Mouse (Mus musculus): ENCODE data around the gene Fgfr2.

Gene Fgfr2

DNA sequence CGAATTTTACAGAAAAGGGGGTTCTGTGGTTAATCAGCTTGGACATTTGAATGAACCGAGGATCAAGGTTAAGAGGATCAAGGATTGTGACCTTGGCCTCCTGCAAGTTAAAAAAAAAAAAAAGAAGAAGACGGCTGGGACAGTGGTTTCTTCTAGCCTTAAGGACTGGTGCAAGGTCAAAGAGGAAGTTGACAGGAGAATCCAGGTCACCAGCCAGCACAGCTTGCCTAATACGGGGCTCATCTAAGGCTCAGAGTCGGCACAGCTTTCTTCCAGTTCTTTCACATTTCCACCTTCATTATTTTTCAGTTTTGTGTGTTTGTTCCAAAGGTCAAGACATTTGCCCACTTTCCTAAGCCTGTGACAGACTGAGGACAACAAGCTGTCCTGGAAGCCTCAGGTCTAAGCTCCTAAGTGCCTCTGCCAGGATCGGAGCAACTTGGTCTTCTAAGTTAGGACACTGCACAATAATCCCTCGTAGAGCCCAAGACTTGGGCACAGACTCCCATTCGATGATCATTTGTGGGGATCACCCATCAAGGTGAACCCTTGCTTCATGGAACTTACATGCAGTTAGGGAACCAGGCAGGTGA is 2532.2 kb downstream of the Fgfr2 start:
- DNase-seq = no peak

DNA sequence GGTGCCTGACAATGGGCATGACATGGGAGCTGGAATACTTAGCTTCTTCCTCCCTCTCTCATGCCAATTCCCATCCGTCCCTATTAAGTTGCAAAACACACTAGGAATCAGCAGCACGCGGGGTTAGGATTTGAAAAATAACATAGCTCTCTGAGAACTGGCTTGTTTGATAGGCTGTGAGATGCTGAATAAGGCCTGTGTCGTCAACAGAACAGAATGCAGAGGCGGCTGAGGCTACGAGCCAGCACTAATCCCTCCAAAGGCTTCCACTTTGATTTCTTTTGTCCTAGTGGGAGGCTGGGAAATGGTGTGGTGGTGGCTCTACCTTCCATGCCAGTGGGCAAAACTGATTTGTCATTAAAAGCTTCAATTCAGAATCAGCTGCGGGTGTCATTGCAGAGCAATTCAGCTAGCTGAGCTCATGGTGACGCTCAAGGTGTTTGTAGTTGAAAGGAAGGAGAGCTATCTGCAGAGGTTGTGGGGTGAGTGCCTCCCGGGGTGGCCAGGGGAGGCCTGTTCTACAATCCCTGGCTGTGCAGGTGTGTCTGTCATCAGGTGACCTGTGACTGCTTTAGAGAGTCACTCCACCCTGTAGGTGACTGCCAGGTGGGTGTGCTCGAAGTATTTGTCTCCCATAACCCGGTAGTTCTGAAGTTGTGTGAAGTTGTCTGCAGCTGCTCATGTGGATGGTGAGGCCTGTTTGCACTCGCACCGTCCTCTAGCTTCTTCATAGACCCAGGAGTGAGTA is 2532.9 kb downstream of the Fgfr2 start:
- no peak for DNase-seq

DNA sequence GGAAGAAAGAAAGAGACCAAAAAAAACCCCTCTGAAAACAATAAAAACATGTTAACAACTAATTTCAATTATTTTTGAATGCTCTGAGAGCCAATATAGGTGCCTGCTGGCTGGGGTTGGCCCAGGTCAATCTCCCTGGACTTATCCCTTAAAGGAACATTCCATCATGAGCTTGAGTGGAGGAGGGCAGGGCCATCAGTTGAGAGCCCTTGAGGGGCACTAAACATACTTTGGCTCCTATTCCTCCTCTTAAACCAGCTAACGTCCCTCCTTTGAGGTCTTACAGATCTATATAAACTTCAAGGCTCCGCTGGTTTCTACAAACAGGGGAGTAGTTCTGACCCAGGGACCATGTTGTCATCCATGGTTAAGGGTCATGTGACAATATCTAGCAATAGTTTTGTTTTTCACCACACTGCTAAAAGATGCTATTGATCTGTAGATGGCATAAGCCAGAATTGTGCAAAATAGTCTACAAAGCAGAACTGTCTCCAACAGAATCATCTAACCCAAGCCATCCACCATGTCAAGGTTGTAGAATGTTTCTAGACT is 2536.6 kb downstream of the Fgfr2 start:
- no peak for DNase-seq

DNA sequence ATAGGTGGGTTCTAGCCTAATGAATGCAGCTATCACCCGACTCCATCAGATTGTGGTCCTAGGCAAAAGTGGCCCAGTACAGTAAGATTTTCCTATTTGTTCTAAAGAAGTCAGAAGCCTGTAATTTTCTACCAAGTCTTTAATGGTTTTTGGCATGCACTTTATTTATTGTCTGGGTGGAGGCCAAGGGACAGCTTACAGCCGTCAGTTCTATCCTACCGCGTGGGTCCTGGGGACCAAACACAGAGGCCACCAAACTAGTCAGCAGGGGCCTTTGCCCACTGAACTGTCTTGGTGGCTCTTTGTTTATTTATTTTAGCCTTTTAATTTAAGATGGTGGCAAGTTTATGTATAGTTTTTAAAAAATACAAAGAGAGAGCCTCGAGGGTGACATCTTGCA is 2544.5 kb downstream of the Fgfr2 start:
- no peak for DNase-seq

DNA sequence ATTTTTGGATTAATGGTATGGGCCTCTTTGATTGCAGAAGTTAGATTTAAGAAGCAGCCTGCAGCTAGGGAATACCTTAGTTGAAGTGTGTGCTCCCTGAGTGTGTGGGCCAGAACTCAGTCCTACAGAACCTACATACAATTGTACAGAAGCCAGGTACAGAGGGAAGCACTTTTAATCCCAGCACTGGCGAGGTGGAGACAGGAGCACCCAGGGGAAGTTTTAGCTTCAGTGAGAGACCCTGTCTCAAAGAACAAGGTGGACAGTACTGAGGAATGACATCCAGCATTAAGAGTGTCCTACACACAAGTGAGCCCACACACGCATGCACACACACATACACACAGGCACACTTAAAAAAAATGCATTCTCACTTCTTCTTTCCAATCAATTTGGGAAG is 2545.1 kb downstream of the Fgfr2 start:
- DNase-seq = no peak

DNA sequence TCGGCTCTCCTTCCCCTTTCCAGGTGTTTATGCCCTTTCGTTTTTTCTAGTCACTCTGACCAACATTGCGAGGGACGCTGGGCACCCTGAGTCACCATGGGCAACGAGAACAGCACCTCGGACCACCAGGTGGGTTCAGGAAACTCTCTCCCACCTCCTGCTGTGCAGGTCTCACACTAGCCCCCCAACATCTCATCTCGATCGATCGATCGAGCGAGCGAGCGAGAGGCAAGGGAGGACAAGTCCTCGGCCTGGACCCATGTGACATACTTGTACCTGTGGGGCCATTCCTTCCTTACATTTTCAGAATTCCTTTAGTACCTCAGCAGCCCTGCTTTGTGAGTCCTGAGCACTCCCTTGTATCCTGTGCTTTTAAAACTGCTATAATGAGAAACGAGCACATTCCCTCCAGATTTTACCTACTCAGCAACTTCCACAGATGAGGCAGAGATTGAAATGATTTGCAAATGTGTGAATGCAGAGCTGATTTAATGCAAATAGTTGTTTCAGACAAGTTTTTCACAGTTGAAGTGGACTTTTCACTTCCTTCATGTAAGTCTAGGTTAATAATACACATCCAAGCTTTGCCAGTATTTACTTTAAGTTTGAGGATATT is 2545.7 kb downstream of the Fgfr2 start, which contains the start of gene Tacc2:
TSS of gene Tacc2 (plus strand) at position 51 of the 616 bp plus-strand sequence.
- DNase-seq = no peak

DNA sequence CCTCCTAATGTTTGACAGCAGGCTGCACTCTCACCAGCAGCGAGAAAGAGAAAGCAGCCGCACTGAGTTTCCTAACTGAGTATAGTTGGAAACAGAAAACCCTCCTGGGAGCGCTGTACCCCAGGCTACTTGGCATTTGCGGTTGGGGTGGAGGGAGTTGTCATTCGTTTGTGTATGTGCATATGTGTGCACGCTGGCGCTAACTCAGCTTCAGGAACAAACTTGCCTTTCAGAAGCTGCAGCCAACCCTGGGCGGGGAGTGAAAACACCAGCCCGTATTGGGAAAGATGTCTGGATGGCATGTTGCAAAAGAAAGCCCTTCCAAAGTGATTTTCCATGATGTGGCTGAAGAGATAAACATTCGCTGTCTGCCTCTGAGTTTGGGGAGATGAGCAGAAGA is 2546.2 kb downstream of the Fgfr2 start:
- no peak for DNase-seq

DNA sequence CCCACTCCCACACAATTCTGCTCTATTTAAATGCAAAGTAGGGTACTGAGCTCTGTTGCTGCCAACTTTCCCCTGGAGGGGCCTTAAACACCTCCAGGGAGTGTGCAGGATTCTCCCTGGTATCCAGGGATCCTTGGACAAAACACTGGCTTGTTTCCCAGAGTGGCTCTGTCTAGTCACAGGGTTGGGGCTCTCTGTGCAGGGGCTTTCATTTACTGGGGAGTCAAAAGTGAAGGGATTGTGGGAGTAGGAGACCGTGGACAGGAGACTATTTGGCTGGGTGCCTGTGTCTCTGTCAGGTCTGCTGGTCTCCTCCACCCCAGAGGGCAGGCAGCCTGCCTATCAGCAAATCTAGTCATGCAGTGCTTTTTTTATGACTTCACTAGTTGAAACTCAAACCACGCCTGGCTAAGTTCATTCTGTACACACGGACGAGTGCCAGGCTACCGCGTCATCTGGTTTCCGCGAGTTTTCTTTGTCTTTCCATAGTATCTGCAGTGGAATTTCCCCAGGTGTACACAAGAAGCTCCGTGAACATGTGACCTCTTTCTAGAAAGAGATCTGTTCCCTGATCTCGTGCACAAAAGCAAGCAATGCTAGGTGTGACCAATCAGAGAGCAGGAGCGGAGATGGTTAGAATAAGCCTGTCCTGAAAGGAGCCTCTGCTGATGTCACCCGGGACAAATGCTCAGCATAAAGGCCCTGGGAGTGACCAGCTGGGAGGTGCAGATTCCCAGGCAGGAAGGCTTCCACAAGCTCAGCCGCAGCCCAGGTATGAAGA is 2548.7 kb downstream of the Fgfr2 start:
- DNase-seq = no peak

DNA sequence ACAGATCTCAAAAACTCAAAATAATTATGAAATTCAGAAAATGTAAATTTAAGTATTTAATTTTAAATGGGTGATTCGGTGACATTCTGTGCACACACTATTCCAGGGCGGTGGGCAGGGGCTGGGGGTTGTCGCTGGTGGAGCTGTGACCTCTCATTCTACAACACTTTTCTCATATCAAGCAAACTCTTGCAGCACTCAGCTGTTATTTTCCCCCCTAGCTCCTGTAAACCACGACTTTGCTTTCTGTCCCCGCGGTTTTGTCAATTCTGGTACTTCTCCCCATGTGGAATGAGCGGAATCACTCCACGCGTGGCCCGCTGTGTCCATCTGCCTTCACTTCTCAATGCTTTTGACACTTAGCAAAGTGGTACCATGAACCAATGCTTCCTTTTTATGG is 2549.4 kb downstream of the Fgfr2 start:
- DNase-seq = no peak

DNA sequence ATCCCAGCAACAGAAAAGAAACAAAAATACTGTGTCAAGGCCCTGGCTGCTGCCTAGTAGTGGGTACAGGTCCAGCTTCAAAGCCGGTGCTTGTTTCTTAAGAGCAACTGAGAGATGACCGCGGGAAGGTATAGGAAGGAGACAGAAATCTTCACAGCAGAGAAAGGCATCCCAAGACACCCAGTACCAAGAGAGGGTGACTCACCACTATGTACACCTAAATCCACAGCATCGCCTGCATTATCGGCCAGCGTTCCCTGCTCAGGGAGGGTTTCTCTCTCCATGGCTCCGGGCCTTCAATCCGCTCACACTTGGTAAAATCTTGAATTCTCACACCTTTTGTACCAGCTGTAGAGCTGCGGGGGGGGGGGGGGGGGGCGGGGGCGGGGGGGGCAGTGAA is 2550.3 kb downstream of the Fgfr2 start, which contains the start of gene Nsmce4a:
TSS of gene Nsmce4a (minus strand) at position 298 of the 400 bp plus-strand sequence.
- no peak for DNase-seq

DNA sequence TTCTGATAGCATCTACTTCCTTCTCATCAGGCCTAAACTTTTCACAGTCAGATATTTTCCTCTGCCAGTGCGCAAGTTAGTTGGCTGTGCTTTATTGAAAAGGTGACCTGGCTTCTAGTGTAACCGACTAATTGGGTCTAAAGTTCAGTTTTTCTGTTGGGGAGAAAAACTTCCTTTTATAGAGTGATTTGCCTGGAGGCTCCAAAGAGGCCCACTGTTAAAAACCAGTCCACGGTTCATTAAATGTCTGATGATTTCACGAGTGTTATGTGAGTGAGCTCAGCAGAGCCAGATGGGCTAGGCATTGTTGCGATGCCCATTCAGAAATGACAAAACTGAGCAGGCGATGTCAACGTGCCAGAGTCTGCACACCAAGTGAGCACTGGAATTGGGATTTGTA is 2552.7 kb downstream of the Fgfr2 start:
- no peak for DNase-seq

DNA sequence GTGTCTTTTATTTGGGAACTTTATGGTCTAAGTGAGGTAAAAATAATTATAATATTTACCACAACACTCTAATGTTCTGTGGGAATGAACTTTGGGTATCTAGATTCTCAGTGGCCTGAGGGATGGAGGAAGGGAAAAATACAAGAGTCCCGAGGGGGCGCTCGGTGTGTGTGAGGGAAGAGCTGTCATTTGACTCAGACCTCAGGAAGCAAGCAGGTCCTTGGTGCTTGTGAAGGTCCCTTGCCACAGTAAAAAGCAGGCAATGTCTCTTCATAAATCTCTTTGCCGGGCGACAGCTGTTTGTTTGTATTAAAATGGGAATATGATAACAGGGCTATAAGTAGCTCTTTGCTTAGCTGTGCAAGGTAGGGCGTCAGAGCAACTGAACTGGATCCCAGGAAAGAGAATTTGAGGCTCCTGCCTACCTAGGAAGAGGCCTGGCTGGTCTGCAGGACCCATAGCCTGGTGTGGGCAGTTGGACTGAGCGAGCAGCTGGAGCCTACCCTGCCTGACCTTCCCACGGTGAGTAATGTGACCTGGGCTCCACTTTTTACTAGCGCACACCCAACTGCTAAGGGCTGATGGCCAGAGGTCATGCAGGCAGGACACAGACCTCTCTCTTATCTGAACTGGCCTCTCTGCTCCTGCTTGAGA is 2554.2 kb downstream of the Fgfr2 start:
- DNase-seq = no peak

DNA sequence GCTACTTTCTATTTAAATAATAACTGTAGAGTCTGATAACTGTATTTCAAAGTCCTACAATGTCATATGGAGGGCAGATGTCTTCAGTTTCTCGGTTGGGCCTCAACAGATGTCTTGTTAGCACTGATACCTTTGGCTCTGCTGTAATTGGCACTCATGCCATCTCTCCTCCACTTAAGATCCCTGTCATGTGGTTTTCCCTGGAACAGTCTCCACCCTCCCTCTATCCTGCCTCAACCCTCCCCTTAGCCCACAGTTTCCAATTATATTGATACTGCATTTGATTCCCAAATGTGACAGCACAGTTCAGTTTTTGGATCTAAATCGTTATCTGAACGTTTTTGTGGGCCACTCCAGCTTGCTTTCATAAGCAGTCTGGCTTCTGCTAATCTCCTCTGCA is 2558.6 kb downstream of the Fgfr2 start:
- DNase-seq = no peak

DNA sequence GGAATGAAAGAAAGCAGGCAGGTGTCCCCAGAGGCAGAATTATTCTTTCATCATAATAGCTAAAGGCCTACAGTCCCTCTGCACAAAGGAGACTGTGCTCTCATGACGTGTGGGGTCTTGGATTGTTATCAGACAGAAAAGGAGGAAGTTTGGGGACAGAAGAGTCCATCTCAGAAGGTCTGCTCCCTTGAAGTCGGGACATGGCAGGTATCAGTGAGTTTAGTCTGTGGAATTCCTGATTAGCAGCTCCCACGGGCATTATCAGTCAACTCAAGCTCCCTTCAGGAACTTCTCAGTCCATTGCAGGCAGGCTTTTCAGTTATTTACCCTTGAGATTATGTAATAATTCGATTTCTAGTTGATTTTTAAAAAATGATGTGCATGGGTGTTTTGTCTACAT is 2559.3 kb downstream of the Fgfr2 start:
- DNase-seq = no peak

DNA sequence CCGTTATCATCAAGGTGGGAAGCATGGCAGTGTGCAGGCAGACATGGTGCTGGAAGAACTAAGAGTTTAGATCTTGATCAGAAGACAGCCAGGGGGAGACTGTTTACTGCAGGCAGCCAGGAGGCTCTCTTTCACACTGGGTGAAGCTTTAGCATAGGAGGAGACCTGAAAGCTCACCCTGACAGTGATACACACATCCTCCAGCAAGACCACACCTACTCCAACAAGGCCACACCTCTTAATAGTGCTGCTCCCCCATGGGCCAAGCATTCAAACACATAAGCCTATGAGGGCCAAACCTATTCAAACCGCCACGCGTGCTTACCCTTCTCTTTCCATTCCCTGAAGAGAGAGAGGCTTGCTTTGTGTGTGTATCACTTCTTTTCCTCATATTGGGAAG is 2559.9 kb downstream of the Fgfr2 start:
- DNase-seq = no peak

DNA sequence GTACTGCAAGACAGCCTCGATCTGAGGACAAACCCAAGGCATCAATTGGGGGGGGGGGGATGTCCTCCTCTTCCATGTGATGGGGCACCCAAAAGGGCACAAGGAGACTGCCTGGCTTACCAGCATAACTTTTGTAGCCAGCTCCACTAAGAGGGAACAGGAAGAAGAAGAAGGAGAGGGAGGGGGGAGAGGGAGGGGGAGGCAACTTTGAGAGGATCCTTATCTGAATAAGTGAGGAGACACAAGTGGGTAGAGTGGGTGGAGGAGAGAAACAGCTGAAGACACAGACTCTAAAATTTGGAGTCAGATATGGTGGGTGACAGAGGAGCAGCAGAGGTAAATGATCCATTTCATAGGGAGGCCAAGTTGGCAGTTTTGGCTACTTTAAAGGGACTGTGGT is 2562.2 kb downstream of the Fgfr2 start:
- DNase-seq = no peak

DNA sequence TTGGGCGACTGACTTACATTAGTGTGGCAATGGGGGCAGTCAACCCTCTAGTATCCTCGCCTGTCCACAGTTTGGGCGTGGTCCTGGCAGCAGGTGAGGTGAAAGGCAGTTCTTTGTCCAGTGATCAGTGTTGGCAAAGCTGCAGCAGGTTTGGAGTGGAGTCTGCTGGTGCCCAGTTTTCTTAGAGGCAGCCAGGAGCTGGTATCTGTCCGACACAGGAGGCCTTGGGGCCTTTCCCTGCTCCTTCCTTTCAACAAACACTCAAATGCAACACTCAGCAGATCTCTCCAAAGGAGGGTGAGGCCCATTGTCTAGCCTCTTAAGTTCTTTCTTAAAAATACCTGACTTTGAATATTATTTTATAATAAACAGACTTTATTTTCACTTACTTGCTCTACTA is 2564.6 kb downstream of the Fgfr2 start:
- no peak for DNase-seq

DNA sequence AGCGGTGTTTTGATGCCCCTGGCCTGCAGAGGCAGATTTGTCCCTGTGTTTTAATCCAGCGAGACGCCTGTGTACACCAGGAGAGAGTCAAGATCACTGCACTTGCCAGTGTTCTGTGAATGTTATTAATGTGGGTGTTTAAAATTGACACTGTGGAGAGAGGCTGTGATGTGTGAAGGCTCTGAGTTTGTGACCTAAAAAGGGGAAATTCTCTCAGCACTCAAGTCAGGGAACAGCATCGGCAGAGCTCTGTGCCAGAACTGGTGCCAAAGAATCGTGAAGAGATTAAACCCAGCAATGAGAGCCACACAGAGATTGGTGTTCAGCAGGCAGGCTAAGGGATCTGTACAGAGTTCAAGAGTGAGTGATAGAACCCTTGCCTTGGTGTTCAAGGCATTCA is 2567.6 kb downstream of the Fgfr2 start:
- no peak for DNase-seq

DNA sequence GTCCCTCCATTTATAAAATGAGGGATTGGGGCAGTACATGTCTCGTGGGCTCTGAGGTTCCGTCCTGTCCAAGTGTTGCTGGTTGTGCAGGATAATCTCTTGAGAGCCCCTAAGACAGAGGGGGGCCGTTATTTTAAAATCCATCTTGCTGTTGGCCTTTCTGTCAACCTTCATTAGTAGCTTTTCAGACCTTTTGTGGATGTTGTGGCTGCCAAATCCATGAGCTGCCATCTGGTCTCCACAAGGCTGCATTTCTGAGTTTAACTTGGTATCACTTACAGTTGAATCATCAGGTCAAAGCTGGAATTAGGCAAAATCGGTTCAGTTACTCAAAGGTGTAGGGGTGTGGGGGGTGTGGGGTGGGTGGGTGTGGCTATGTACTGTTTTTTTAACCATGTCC is 2569.8 kb downstream of the Fgfr2 start:
- DNase-seq = peak; percentile 58

DNA sequence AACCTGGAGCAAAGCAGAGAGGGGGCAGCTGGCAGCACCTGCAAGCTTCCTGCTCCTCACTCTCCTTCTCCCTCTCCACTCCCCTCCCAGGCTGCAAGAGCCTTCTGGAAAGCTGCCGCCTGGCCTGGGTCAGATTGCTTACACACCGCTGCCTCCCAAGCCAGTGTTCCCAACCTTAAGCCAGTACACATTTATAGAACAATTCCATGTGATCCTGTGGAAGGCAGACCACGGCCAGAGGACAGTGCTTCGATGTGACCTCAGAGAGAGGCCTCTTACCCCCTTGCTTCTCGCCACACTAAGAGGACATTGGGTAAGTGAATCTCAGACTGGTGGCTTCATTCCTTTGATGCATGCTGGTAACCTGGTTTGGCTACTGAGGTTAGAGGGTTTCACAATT is 2570.4 kb downstream of the Fgfr2 start:
- peak; percentile 75 for DNase-seq

DNA sequence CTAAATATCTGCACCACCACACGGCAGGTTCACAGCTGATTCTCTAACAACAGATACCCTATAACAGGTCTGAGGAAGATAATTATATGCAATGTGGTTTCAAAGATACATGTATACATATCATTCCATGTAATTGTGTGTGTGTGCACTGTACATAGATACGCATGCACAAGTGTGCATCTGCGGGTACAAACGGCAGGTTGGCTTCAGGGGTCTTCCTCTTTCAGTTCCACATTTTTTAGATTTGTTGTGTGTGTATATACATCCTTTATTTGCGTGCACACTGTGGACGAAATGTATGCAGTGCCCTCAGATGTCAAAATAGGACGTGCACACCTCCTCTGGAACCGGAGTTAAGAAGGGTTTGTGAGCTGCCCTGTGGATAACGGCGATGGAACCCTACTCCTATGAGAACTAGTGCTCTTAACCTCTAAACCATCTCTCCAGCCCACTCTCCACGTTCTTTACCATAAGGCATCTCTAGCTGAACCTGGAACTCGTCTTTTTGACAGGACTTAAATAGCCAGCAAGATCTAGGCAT is 2575.4 kb downstream of the Fgfr2 start:
- DNase-seq = no peak

DNA sequence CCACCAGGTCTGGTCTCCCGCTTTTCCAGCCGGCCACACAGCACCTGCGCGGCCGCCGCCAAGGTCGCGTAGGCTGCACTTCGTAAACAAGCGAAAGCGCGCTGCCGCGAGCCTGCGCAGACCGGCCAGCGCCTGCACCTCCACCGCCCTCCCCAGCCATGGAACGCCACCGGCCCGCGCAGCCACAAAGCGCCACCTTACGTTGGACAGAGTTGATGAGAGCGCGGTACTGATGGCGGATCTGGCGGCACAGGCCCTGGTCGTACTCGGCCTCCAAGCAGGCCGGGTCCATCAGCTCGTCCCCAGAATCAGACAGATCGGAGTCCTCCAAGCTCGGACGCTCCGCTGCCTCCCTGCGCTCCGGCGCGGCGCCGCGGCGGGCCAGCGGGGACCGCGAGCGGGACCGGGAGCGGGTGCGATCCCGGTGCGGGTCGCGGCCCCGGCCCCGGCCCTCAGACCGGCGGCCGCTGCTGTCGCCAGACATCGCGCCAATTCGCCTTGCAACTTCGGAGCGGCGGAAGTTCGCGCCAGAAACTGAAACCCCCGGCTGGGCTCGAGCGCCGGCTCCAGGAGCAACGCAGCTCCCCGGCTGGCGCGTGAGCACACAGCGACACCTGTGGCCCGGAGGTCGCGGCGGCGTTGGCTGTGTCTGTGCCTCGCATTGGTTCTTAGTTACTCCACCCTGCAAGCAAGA is 2576.2 kb downstream of the Fgfr2 start:
- DNase-seq = peak; percentile 90

Measured in cerebellum, adult 11 months (tissue).